Mouse (Mus musculus) lung, postnatal 10 days (tissue): ENCODE results near the gene Amhr2.
A peak's percentile ranks its signal among the peaks of the same experiment; 100 is the strongest.

ENCODE experiments used
- DNase-seq: peaks from one replicate; pipeline ENCODE4 v3.0.0; 2021

Gene Amhr2

GRCm38 (mm10) chr15:102426963-102427362 lies 18.2 kb upstream of the Amhr2 start:
- no peak for DNase-seq

GRCm38 (mm10) chr15:102432046-102432445 lies 13.1 kb upstream of the Amhr2 start:
- no peak for DNase-seq

GRCm38 (mm10) chr15:102433173-102433572 lies 12.0 kb upstream of the Amhr2 start:
- no peak for DNase-seq

- peak; percentile 91 for DNase-seq
Observed at GRCm38 (mm10) chr15:102442490-102442889, 2.7 kb upstream of the Amhr2 start.

GRCm38 (mm10) chr15:102446448-102446847 lies 1.3 kb downstream of the Amhr2 start:
- DNase-seq: no peak

- no peak for DNase-seq
Observed at GRCm38 (mm10) chr15:102449366-102449765, 4.2 kb downstream of the Amhr2 start.

GRCm38 (mm10) chr15:102450928-102451327 lies 5.8 kb downstream of the Amhr2 start:
- DNase-seq: peak; percentile 62

- peak; percentile 44 for DNase-seq
Observed at GRCm38 (mm10) chr15:102451666-102452430, 6.7 kb downstream of the Amhr2 start.

GRCm38 (mm10) chr15:102455993-102456392 lies 10.8 kb downstream of the Amhr2 start:
- DNase-seq: no peak

- DNase-seq: no peak
Observed at GRCm38 (mm10) chr15:102458050-102458736, 13.0 kb downstream of the Amhr2 start.

GRCm38 (mm10) chr15:102458904-102459317 lies 13.7 kb downstream of the Amhr2 start, which contains the start of gene Prr13:
Prr13 (plus strand) TSS chr15:102459028.
- peak; percentile 96 for DNase-seq

- DNase-seq: no peak
Observed at GRCm38 (mm10) chr15:102459381-102459780, 14.2 kb downstream of the Amhr2 start.

GRCm38 (mm10) chr15:102459847-102460246 lies 14.7 kb downstream of the Amhr2 start:
- DNase-seq: no peak

- DNase-seq: no peak
Observed at GRCm38 (mm10) chr15:102460409-102460808, 15.2 kb downstream of the Amhr2 start.

GRCm38 (mm10) chr15:102460971-102461370 lies 15.8 kb downstream of the Amhr2 start:
- no peak for DNase-seq

GRCm38 (mm10) chr15:102461430-102462075 lies 16.4 kb downstream of the Amhr2 start:
- DNase-seq: no peak

GRCm38 (mm10) chr15:102463666-102464065 lies 18.5 kb downstream of the Amhr2 start:
- peak; percentile 50 for DNase-seq

GRCm38 (mm10) chr15:102468675-102469370 lies 23.7 kb downstream of the Amhr2 start:
- DNase-seq: no peak

GRCm38 (mm10) chr15:102470183-102470604 lies 25.0 kb downstream of the Amhr2 start, which contains the start of gene Pcbp2:
Pcbp2 (plus strand) TSS chr15:102470539.
- DNase-seq: peak; percentile 98

GRCm38 (mm10) chr15:102470605-102471294 lies 25.6 kb downstream of the Amhr2 start:
- DNase-seq: peak; percentile 91

GRCm38 (mm10) chr15:102471295-102471645 lies 26.1 kb downstream of the Amhr2 start:
- no peak for DNase-seq

- DNase-seq: no peak
Observed at GRCm38 (mm10) chr15:102471727-102472126, 26.6 kb downstream of the Amhr2 start.
